Mouse (Mus musculus): ENCODE data around the gene C2cd3. TPM values are rescaled to one million over a fixed set of nuclear protein-coding genes. Genes with fewer than 3 reads are reported as not detected.
"Not testable (repeated sequence)": the region's sequence is repeated elsewhere in the genome, so short reads cannot be mapped to it uniquely, and the experiment has no call there.

C2cd3 gene
- total and polyA plus RNA-seq, 3 experiments = 8.5 to 23.5 TPM; not detected in 1

DNA sequence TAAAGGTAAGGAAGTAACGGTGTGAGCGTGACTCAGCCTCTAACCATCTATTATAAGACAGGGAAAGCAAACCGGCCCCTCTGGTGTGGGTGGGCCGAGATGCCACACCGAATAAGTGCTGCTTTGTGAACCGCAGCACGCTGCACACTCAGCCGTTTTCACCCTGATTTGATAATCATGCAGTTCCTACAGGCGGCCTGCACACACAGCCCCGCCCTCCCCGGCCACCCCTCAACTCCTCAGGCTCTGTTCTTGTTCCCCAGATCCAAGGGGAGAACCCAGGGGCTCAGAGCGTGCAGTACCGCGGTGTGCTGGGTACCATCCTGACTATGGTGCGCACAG is 107.8 kb downstream of the C2cd3 start:
- TF ChIP-seq NELFE (IDR thresholded peaks at IDR 0.05; ENCODE audit: low read depth, low read length) = no peak
- Histone ChIP-seq H3K27me3 (ENCODE audit: control insufficient read depth in 1 of 2, insufficient read depth in 2 of 2, low read length in 2 of 2) (no peaks in the 10 kb centered on the region; a peak in 1 of 4 replicates), H3K36me3 (ENCODE audit: control insufficient read depth in 1 of 2, insufficient read depth in 2 of 2, low read length in 2 of 2) (no peaks in the 10 kb centered on the region), H3K9me3 (replicated peaks; ENCODE audit: insufficient read depth, low read length) (no peaks in the 10 kb centered on the region), H3K27ac (ENCODE audit: control insufficient read depth, low read depth, low read length) (no peak overlapping the region), H3K4me1 (ENCODE audit: control insufficient read depth in 1 of 2, insufficient read depth in 2 of 2, low read length in 2 of 2) (no peaks in the 10 kb centered on the region), H3K9ac (ENCODE audit: control insufficient read depth, low read depth, low read length, poor library complexity, severe bottlenecking) (no peak overlapping the region), H3K4me3 (ENCODE audit: control insufficient read depth in 1 of 2, insufficient read depth in 1 of 2, low read depth in 2 of 2, low read length in 2 of 2) (no peak overlapping the region), H3K79me2 (ENCODE audit: control insufficient read depth, insufficient read depth, low read length, poor library complexity) (no peaks in the 10 kb centered on the region)
- no peak for DNase-seq (ENCODE audit: low read depth, low spot score)

DNA sequence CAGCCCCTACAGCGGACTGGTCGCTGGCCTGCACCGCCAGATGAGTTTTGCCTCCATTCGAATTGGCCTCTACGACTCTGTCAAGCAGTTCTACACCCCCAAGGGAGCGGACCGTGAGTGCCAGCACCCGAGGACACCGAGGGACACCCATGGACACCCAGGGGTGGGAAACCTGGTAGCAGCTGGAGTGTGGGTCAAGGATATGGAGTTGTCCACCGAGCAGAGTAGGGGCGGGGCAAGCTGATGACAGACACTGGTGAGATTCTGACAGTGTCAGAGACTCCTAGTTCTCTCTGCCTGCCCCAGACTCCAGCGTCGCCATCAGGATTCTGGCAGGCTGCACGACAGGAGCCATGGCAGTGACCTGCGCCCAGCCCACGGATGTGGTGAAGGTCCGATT is 108.1 kb downstream of the C2cd3 start:
- no peaks in the 10 kb centered on the region; a peak in 1 of 4 replicates for H3K27me3 ChIP-seq (ENCODE audit: control insufficient read depth in 1 of 2, insufficient read depth in 2 of 2, low read length in 2 of 2)
- H3K4me1 ChIP-seq (ENCODE audit: control insufficient read depth in 1 of 2, insufficient read depth in 2 of 2, low read length in 2 of 2) = no peaks in the 10 kb centered on the region
- H3K9me3 ChIP-seq (replicated peaks; ENCODE audit: insufficient read depth, low read length) = no peaks in the 10 kb centered on the region
- H3K79me2 ChIP-seq (ENCODE audit: control insufficient read depth, insufficient read depth, low read length, poor library complexity) = no peaks in the 10 kb centered on the region
- no peak overlapping the region for H3K27ac ChIP-seq (ENCODE audit: control insufficient read depth, low read depth, low read length)
- no peak overlapping the region for H3K9ac ChIP-seq (ENCODE audit: control insufficient read depth, low read depth, low read length, poor library complexity, severe bottlenecking)
- no peak for TF ChIP-seq CTCF (IDR thresholded peaks at IDR 0.05 in 2 of 3, conservative IDR thresholded peaks at IDR 0.05 in 1 of 3; ENCODE audit: control insufficient read depth in 1 of 3, insufficient read depth in 1 of 3, low read depth in 2 of 3, low read length in 3 of 3, poor library complexity in 1 of 3, severe bottlenecking in 1 of 3)
- TF ChIP-seq RCOR1 (IDR thresholded peaks at IDR 0.05; ENCODE audit: low read depth, low read length) = no peak
- TF ChIP-seq SMC3 (IDR thresholded peaks at IDR 0.05; ENCODE audit: low read depth, low read length) = no peak
- no peak for TF ChIP-seq UBTF (IDR thresholded peaks at IDR 0.05; ENCODE audit: borderline replicate concordance, insufficient read depth, low read depth, low read length)
- no peak for TF ChIP-seq SIN3A (IDR thresholded peaks at IDR 0.05; ENCODE audit: low read length)
- TF ChIP-seq TBP (IDR thresholded peaks at IDR 0.05; ENCODE audit: low read depth, low read length) = no peak
- no peak for TF ChIP-seq CHD1 (IDR thresholded peaks at IDR 0.05; ENCODE audit: low read depth, low read length)
- TF ChIP-seq MEF2A (IDR thresholded peaks at IDR 0.05; ENCODE audit: extremely low read depth, insufficient replicate concordance, low read depth, low read length, poor library complexity, severe bottlenecking) = no peak
- H3K36me3 ChIP-seq (ENCODE audit: control insufficient read depth in 1 of 2, insufficient read depth in 2 of 2, low read length in 2 of 2) = no peaks in the 10 kb centered on the region
- DNase-seq (ENCODE audit: low read depth, low spot score) = no peak
- no peak overlapping the region for H3K4me3 ChIP-seq (ENCODE audit: control insufficient read depth in 1 of 2, insufficient read depth in 1 of 2, low read depth in 2 of 2, low read length in 2 of 2)

GRCm38 (mm10) chr7:100482046-100482445 is 110.0 kb downstream of the C2cd3 start:
- TF ChIP-seq ZNF384 (IDR thresholded peaks at IDR 0.05; ENCODE audit: low read depth, low read length) = 0 out of 2 replicates have a peak, but pooled peaks have one; percentile 43
- H3K4me3 ChIP-seq (ENCODE audit: control insufficient read depth in 1 of 2, insufficient read depth in 1 of 2, low read depth in 2 of 2, low read length in 2 of 2); H3K36me3 ChIP-seq (ENCODE audit: control insufficient read depth in 1 of 2, insufficient read depth in 2 of 2, low read length in 2 of 2); DNase-seq (ENCODE audit: low read depth, low spot score); H3K79me2 ChIP-seq (ENCODE audit: control insufficient read depth, insufficient read depth, low read length, poor library complexity); H3K9ac ChIP-seq (ENCODE audit: control insufficient read depth, low read depth, low read length, poor library complexity, severe bottlenecking); H3K4me1 ChIP-seq (ENCODE audit: control insufficient read depth in 1 of 2, insufficient read depth in 2 of 2, low read length in 2 of 2); H3K27me3 ChIP-seq (ENCODE audit: control insufficient read depth in 1 of 2, insufficient read depth in 2 of 2, low read length in 2 of 2); H3K9me3 ChIP-seq (replicated peaks; ENCODE audit: insufficient read depth, low read length); H3K27ac ChIP-seq (ENCODE audit: control insufficient read depth, low read depth, low read length): not testable (repeated sequence)
